Mouse (Mus musculus) monocyte, adult 2 months (primary cell): Measurements from ENCODE around the gene Zfp503.

Experiments used
- DNase-seq, 2 experiments: peaks; one replicate each; pipeline ENCODE4 v3.0.0; 2022; ENCODE audit warnings: low spot score in 2 of 2, low read depth in 1 of 2

Gene Zfp503

DNA sequence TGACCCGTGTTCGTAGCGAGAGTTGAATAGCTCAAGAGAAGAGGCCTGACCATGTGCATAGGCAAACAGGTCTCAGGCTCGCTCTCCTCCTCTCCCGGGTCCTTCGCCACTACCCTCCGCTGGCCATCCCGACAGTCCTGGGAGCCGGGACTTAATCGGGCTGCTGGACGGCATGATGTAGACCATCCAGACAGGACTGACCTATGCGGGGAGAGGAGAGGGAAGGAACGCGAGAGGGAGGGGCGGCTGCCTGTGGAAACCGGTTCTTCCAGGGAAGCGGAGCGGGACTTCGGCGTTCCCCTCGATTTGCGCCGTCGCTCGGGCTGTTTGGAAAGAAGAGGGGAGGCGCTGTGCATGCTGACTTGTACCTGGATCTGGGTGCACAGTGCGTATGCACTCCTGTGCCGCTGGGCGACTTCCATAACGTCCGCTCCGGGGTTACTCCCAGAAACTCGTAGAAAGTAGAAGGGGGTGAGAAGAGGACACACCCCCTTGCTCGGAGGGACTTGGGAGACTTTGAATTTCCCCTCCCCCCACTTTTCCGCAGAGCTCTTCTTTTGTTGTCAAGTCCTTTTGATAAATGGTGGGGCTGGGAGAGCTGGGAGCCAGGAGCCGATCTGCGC lies at the start of gene Zfp503:
Gene Zfp503, minus strand, starts transcription at position 311 of the 623 bp plus-strand sequence.
- no peak for DNase-seq

DNA sequence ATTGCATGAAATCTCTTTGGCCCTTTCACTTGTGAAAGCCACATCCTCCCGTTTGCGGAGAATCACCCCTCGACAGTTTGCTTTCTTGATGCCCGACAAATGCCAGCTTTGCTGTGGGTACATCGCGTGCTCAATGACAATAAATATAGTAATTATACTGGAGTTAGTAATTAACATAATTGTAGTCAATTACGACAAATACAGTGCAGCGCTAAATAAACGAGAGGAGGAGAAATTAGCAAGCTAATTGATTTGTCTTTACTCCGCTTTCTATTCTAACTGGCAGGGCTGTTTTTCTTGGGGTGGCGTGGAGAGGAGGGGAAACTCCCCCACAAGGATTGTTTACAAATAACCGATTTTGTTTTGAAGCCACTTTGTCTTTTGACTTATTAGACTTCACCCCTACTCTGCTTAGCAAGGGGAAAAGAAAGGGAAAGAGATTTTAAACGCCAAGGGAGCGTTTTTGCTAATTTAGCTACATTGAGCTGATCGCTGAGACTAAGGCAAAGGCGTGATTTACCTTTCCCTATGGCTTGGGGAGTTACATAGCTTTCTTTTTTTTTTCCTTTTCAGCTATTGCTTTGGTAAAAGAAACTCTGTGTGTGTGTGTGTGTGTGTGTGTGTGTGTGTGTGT lies 48.2 kb upstream of the Zfp503 start:
- no peak for DNase-seq

DNA sequence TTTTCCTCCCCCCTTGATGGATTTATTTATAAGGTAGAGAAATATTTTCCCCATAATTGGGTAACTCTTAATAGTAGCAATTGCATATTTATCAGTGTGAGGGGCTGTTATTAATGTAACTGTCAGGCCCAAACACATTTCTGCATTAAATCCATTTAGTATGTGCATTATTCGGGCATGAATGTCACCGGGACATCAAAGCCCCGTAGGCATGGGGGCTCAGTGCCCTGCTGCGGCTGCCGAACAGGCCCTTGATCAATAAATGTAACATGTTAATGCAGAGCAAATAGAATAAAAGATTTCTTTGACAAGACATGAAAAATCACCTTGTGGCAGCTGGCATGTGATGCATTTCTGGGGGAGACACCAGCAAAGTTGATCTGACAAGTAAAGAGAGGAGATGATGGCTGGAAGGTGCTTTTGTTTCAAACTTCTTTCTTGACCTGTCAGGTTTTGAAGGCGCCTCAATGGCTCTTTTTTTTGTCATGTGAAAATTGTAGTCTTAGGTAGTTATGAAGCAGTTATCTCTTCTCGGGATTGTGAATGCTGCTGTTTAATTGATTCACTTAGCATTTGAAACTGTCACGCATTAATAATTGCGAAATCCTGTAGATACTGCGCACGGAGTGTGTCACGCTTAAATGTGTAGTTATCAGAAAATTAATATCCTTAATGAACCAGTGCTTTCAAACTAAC lies 47.5 kb upstream of the Zfp503 start:
- DNase-seq = no peak

DNA sequence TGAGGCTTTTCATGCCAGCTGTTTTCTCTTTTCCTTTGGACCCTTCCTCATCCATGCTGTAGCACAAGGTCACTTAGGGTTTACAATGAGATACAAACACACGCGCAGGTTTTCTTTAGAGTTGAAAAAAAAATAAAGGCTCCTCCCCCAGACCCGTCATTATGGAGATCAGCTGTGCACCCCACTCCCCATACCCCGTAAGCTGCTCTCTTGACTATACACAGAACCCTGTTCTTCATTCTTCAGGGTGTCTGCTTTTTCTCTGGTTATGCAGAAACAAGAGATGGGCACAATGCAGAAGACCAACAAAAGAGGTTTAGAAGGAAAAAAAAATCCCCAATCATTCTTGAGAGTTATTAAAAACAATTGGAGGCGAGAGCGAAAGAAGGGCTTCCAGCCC lies 46.9 kb upstream of the Zfp503 start:
- DNase-seq = no peak

DNA sequence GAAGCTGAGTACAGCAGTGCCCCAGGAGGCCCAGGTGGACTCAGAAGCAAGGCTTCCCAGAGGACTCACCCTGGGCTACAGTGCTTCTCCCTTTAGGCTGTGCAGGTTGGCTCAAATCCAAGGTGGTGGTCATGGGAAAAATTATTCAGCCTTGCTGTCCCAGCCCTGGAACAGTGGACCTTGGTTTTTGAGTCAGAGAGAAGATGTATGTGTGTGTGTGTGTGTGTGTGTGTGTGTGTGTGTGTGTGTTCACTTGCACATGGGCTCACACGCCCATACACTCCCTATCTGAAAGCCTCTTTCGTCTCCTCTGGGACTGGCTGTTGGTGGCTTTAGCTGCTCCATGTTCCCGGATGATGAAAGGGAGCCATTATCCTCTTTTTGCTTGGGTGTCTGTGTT lies 46.5 kb upstream of the Zfp503 start:
- no peak for DNase-seq

DNA sequence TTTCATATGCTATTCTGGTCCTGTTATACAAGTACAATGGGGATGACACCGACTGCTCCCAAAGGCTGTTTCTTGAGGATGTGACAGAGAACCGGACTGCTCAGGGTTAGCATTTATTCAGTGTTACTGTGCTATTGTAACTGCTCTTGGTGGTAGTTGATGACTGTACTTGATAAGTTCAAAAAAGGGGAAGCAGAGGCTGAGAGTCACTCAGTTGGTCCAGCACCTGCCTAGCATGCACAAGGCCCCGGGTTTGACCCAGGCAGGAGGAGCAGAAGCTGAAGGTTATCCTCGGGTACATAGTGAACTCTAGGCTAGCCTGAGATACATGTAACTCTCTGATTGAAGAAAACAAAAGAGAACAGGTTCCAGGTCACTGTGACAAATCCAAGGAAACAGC lies 34.1 kb upstream of the Zfp503 start:
- DNase-seq = no peak

DNA sequence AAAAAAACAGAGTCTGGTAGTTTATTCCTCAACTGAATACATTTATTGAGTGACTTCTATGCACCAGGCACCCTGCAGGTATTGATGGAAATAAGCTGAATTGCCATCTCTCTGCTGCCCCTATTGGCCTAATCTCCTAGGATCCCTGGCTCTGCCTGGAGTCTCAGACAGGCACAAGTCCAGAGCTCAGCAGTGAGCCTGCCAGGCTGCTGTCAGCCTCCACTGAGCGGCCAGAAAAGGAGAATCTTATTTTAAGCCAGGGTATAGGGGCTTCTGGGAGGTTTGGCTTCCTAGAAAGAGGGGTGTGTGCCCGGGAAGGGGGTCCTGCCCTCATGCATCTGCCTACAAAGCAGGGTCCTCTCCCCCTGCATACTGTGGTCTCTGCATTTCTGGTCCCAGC lies 31.5 kb upstream of the Zfp503 start:
- no peak for DNase-seq

DNA sequence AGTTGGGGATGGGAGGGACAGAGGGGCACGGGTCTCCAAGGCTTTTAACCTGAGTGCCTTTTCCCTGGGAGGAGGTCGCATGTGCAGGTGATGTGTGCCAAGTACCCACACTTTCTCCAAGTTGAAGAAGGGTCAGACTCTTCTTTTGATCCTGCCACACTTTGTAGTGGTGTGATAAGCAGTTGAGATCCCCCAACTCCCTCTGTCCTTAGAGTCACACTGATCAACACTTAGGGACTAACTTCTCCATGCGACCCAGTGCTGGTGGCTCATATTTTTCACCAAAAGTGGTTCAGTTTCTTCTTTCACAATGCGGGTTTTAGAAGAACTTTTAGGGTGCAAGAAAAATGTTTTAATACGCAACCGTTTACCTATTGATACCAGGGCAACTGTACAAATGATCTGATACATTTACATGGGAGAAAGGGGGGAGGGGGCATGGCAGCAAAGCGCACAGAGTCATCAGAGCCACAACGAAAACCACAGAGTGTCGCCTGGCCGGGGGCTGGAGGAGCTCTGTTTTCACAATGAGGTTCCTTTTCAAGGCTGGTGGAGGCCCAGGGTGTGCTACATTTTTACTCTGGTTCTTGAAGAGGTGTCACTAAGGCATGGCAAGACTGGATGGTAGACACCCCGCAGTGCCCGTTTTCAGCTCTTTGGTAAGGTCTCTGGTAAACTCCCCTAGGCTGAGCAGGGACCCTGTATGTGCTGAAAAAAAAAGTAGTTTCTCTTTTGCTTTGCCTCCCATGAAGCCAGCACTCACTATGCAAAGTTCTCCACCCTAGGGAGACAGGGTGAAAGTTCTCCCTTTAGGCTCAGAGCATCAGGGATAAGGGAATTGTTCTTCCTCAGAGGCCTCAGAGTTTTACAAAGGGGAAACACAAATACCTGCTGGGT lies 30.8 kb upstream of the Zfp503 start:
- DNase-seq = no peak

DNA sequence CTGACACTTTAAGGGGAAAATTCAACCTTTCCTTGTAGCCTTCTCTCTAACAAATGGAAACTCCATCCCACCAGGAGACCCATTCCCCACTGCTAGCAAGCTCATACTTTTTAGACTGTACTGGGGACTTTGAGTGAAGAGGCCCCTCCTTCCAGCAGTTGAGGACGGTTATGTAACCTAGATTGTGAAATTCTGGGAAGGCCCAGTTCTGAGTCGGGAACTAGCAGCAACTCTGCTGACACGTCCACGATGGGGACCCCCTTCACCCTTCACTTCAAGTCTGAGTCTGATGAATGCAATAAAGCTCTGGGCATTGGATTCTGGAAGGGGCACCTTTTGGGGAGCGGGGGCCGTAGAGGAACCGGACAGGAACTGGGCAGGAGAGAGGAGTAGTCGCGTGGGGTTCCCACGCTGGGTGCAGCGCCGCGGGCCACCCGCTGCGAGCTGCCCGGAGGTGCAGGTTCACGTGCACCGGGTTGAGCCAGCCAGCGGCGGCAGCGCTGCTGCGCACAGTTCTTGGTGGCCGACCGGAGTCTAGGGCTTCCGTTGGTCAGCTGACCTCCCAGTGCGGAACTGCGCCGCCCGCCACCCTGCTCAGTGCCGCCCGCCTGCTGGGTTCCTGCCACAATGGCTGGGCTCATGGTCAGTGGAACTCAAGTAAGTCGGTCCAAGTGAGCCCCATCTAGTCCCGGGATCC lies 30.0 kb upstream of the Zfp503 start, which contains the start of gene Lrmda:
Gene Lrmda, plus strand, starts transcription at position 461 of the 697 bp plus-strand sequence.
- DNase-seq = peak; percentile 67 to 79

DNA sequence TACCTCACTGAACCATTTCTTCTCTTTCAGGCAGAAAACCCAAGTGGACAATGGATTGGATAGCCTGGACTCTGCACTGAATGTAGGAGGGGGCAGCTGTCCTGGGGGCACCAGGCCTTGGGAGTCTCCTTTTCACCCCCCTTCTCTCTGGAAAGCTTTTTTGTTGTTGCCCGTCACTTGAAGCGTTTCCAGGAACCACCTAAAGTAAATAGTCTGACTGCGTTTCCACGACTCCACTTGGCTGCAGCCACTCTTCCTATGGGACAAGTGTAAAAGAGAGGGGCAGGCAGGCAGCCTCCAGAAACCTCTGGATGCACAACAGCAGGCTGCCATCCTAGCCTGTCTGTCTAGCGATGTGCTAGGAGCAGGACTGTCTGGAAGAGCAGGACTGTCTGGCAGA lies 27.6 kb upstream of the Zfp503 start:
- no peak for DNase-seq

DNA sequence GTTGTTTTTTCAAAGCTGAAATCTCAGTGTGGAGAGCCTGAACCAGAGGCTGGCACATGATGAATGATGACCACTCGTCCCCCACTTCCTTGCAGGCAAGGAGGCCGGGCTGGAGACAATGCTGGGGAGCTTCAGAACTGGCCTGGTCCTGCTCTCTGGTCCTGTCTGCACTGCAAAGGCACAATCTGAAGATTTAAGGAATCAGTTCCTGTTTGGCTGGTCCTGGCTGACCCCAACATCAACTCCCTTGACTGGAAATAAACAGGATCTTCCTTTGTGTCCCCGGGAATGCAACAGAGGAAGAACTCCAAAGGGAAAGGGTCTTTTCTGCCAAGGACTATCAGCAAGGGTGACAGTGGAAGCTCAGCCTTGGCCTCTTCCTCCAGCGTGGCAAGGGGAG lies 25.4 kb upstream of the Zfp503 start:
- DNase-seq = no peak

DNA sequence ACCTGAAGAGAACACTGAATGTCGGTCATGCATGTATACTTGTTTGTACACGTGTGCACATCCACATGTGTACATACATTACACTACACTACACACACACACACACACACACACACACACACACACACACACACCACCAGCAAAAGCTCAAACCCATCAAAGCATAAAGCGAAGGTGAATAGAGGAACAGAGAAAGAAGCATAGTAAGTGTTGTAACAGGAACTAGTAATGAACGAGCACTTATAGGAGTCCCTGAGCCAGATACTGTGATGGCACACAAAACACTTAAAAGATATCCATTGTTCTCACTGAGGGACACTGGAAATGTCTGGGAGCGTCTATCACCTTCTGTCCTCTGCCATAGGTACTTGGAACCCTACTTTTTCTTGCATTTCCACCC lies 24.9 kb upstream of the Zfp503 start:
- no peak for DNase-seq

DNA sequence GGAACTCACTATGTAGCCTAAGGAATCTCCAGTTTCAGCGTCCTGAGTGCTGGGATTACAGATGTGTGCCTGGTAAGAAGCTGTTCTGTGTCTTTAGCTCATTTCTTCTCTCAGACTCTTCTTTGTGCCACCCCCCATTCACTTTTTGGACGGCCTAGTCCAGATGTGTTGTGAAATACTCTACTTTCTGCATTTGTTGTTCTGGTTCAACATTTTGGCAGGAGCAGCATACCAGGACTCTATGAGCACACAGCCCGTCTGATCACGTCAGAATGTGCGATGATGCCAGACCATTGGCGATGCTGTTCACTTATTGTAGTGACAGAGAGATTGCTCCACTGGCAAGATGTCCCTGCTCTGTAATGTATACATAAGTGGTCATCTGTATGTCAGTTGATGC lies 17.6 kb upstream of the Zfp503 start:
- DNase-seq = no peak

DNA sequence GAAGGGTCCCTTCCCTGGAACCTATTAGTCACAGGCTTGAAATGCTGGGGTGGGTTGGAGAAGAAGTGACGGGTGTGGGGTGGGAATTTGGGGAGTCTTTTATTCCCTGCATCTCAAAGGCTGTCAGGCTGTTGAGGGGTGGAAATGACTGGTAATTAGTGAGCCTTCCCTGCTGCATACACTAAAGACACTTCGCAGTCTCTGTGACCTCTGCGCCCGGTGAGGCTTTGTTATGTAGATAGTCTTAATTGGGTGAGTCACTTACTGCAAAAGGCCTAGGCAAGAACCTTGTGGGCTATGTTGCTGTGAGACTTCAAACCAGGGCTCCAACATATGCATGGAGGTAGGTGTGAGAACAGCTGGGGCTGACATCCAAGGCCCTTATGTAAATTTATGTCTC lies 15.5 kb upstream of the Zfp503 start:
- DNase-seq = no peak

DNA sequence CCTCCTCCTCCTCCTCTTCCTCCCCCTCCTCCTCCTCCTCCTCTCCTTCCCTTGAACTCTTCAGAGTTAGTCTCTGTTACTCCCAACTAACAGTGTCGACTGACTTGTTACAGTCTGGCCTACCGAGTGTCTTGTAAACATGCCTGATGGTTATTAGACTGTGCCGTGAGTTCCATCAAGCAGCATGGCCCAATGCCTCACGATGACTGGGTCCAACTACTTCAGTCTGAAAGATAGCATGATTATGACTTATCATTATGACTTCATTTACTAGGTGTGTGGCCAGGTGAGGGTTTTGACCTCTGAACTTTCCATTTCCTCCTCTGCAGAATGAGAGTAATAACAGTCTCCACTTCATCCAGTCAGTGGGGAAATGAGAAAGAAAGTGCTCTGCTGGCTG lies 14.2 kb upstream of the Zfp503 start:
- no peak for DNase-seq

DNA sequence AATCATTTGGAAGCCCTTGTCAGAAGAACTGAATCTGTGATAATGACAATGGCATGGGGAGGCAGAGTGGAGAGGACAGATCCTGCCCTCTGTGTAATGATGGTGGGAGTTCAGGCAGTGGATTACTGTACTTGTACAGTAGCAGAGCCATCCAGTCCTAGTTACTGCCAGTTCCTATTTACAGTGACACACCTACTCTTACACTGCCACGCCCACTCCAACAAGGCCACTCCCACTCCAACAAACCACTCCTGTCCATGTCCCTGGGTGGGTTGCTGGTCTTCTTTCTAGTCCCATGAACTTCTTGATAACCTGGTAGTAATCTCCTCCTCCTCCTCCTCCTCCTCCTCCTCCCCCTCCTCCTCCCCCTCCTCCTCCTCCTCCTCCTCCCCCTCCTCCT lies 13.8 kb upstream of the Zfp503 start:
- DNase-seq = no peak

DNA sequence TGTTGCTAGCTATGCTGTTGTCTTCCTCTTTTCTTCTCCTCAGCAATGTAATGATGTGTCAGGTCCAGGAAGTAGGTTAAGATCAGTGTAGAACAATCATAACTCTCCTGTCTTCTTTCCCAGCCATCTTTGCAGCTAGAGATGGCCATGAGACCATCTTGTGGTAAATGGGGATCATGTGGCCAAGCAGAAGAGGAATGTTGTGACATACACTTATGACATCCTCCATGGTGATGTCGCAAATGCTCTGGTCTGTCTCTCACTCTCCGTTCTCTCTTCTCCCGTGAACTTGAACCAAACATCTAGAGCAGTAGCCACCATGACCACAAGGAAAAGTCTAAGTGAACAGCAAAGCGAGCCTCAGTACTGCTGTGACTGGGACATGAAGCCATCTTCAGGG lies 10.2 kb upstream of the Zfp503 start:
- DNase-seq = peak in 1 of 2 experiments; percentile 48

DNA sequence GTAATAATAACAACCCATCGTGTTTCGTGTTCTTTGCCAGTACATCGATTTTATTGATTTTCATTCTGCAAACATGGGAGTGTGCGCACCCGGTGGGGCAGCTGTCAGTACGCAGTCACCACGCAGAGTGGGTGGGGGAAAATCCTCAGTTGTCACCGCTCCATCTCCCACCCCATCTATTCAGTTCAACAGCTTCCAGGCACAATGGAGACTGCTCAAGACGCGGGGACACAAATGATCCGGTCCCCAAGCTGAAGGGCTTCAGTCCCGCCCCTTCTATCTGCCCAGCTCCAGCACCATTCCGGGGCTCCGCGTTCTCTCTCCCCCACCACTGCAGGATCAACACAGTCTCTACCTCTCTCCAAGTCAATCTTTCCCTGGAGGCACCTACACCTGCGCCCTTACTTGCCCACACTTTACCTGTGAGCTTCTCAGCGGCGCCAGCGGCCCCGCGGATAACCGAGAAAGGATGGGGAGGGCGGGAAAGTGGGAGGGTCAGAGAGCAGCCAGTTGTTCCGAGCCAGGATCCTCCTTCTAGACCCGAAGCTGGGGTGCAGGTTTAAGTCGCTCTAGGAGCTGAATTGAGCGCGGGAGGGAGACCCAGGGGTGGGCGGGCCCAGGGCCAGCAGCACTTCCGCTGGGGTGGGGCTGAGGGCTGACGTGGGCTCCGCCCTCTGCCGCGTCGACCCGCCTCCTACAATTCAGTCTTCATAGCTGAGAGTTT lies 5.8 kb upstream of the Zfp503 start:
- peak in 1 of 2 experiments; percentile 43 for DNase-seq

DNA sequence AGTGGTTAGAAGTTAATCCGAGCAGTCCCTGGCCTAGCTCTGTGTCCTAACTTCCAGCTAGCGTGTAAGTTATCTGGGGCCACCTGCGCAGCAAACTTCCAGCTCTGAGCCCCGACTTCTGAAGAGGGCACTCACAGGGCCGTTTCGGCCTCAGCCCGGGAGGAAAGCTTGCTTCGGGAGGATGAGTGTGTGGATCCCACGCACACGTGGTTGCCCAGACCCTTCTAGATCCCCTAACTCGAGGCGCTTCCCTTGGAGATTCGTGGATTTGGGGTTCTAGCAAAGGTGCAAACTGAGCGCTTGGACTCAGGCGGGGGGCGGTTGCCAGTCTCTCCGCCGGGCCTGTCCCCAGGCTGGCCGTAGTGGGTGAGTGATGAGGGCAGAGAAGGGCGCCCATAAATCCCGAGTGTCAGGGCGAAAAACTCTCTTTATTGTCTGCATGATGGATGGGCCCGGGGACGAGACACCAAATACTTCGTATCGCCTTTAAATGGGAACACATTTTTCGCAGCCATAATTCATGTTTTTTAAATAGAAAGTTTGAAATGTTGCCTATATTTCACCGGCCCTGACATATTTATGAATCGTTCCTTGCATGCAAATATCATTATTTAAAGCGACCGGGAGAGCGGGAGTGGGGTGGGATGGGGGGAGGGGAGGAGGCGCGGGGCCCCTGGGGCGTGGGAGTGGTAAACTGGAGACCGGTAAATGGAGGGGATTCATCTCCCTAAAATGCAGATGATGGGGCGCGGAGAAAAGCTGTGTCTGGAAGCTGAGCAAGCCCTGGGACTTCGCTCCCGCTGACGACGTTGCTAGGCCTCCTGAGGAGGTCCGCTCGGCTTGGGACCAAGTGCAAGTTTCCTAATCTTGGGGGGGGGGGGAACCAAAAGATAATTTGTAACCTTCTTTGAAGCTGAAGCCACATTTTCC lies 4.9 kb upstream of the Zfp503 start:
- DNase-seq = no peak
